Mouse (Mus musculus) heart, embryonic 15.5 days (tissue): Measurements from ENCODE around the gene Gm49395. TPM values are rescaled to one million over a fixed set of nuclear protein-coding genes. Genes with fewer than 3 reads are reported as not detected.

Experiments used
- ATAC-seq: fragments of 200-750 bp; cut with Nextera tagmentation; replicated peaks from 2 replicates; pipeline ENCODE4 v1.8.0; 2017; ENCODE audit warnings: low read depth, moderate TSS enrichment; ENCODE audit not compliant: insufficient number of reproducible peaks, insufficient read depth, low FRiP score
- H3K27ac ChIP-seq: fragments of 300-500 bp; sonication (generic); 2 replicates; pipeline ENCODE4 v1.5.1; 2015; ENCODE audit warnings: mild to moderate bottlenecking, inconsistent platforms
- H3K27me3 ChIP-seq: fragments of 300-500 bp; sonication (generic); 2 replicates; pipeline ENCODE4 v1.6.1; 2015; ENCODE audit warnings: inconsistent platforms
- H3K36me3 ChIP-seq: fragments of 300-500 bp; sonication (generic); 2 replicates; pipeline ENCODE4 v1.6.1; 2015; ENCODE audit warnings: mild to moderate bottlenecking, inconsistent platforms
- H3K4me1 ChIP-seq: fragments of 300-500 bp; sonication (generic); replicated peaks from 2 replicates; pipeline ENCODE4 v1.6.1; 2015; ENCODE audit warnings: inconsistent platforms
- H3K4me2 ChIP-seq: fragments of 300-500 bp; sonication (generic); 2 replicates; pipeline ENCODE4 v1.6.1; 2015; ENCODE audit warnings: inconsistent platforms, mild to moderate bottlenecking, moderate library complexity
- H3K4me3 ChIP-seq: fragments of 300-500 bp; sonication (generic); 2 replicates; pipeline ENCODE4 v1.5.1; 2015; ENCODE audit warnings: mild to moderate bottlenecking, inconsistent platforms
- H3K9ac ChIP-seq: fragments of 300-500 bp; sonication (generic); 2 replicates; pipeline ENCODE4 v1.6.1; 2015; ENCODE audit warnings: mild to moderate bottlenecking, inconsistent platforms
- H3K9me3 ChIP-seq: fragments of 300-500 bp; sonication (generic); replicated peaks from 2 replicates; pipeline ENCODE4 v1.6.1; 2016; ENCODE audit warnings: inconsistent platforms
- WGBS: fragments of 180-500 bp; shearing (Covaris S2); methylation state at CpG from one replicate; pipeline ENCODE4 v1.1.7; 2015; ENCODE audit warnings: mixed read lengths; 5-methylcytosine and 5-hydroxymethylcytosine counted together
- polyA plus RNA-seq: library from polyadenylated mRNA; unstranded; fragments of >200 nt; fragmentation: Nextera tagmentation; extraction: Ambion mirVana; gene quantifications from 2 replicates; pipeline ENCODE4 v1.2.1, GENCODE M21; 2015

The Gm49395 gene
- polyA plus RNA-seq, 1 experiment from 2014 or later = 8.9 TPM

GRCm38 (mm10) chr13:115050660-115051559 lies 50.8 kb downstream of the Gm49395 start:
- Histone ChIP-seq H3K36me3 (peaks cover 3% of the 10 kb centered on the region; the same call in 1 of the 2 replicates), H3K27ac (no peak overlapping the region), H3K4me3 (no peak overlapping the region), H3K4me2 (no peak overlapping the region), H3K9ac (no peak overlapping the region), H3K4me1 (peaks cover 10% of the 10 kb centered on the region), H3K27me3 (no peaks in the 10 kb centered on the region), H3K9me3 (no peaks in the 10 kb centered on the region)
- 63% methylated on average over 13 of the region's 13 CpGs for WGBS
- no peak for ATAC-seq

DNA sequence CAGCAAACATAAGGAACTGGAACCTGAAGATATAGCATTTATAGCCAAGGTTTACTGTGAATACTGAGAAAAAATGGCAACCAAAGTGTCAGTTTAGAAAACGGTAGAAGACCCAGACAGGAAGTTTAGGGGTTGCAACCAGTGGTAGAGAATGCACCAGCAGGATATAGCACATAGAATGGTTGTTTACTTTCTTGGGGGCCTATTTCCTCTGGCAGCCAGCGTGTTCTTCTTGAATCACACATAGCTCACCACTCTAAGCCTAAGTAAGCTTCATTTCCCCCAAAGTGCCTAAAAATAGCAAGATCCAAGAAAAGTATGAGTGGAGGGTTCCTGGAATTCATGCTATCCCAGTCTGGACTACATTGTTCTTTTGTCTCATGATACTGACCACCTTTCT lies 59.1 kb downstream of the Gm49395 start:
- no peaks in the 10 kb centered on the region for H3K9me3 ChIP-seq
- H3K27me3 ChIP-seq = no peaks in the 10 kb centered on the region
- no peak overlapping the region for H3K4me2 ChIP-seq
- H3K36me3 ChIP-seq = peaks cover 2% of the 10 kb centered on the region; the same call in 1 of the 2 replicates
- H3K4me1 ChIP-seq = peaks cover 4% of the 10 kb centered on the region
- H3K4me3 ChIP-seq = no peak overlapping the region
- no peak for ATAC-seq
- H3K9ac ChIP-seq = no peak overlapping the region
- 44% methylated on average over 2 of the region's 2 CpGs for WGBS
- peak overlapping the region; percentile 28; the same call in 1 of the 2 replicates for H3K27ac ChIP-seq

DNA sequence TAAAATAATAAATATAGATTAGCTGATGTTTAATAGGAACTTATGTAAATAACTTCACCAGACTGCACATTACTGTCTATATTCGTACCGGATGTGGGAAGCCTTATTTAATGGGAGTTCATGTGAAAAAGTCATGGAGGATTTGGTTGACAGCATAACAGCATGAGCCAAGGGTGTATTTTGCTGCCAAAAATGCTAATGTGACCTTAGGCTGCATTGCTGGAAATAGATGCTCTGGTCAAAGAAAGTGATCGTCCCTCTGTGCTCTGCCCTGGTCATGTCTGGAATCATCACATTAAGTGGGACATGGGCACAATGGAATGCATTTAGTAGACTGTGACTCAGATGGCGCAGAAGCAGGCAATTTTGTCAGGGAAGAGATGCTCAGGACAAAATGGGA lies 64.4 kb downstream of the Gm49395 start:
- peaks cover 3% of the 10 kb centered on the region; the same call in 1 of the 2 replicates for H3K36me3 ChIP-seq
- WGBS = 69% methylated on average over 4 of the region's 4 CpGs
- no peak overlapping the region for H3K4me3 ChIP-seq
- no peak overlapping the region for H3K4me2 ChIP-seq
- no peak overlapping the region for H3K9ac ChIP-seq
- H3K9me3 ChIP-seq = no peaks in the 10 kb centered on the region
- peaks cover 9% of the 10 kb centered on the region for H3K4me1 ChIP-seq
- no peaks in the 10 kb centered on the region for H3K27me3 ChIP-seq
- ATAC-seq = no peak
- H3K27ac ChIP-seq = no peak overlapping the region

DNA sequence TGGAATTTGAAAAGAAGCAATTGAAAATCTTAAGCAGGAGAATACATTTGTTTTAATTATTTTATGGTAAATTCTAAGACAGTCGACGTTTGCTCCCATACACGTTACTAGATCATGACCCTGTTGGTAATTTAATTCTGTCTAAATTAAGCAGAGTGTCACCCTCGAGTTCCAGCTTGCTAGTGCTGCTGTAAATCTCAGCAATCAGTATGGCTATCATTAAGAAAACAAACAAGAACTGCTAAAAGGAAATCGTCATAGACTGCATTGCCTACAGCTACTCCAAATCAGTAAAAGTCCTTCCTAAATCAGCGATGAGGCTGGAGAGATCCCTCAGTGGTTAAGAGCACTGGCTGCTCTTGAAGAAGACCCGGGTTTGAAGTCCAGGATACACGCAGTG lies 66.3 kb downstream of the Gm49395 start:
- no peak for ATAC-seq
- Histone ChIP-seq H3K9ac (no peak overlapping the region), H3K9me3 (no peaks in the 10 kb centered on the region), H3K27me3 (no peaks in the 10 kb centered on the region), H3K4me2 (no peak overlapping the region), H3K4me3 (no peak overlapping the region), H3K4me1 (peaks cover 20% of the 10 kb centered on the region), H3K27ac (no peak overlapping the region), H3K36me3 (peaks cover 3% of the 10 kb centered on the region; the same call in 1 of the 2 replicates)
- 52% methylated on average over 8 of the region's 8 CpGs for WGBS

- Histone ChIP-seq H3K27ac (no peak overlapping the region), H3K9me3 (no peaks in the 10 kb centered on the region), H3K4me3 (no peak overlapping the region), H3K27me3 (no peaks in the 10 kb centered on the region), H3K4me1 (peaks cover 22% of the 10 kb centered on the region), H3K36me3 (peaks cover 3% of the 10 kb centered on the region; the same call in 1 of the 2 replicates), H3K4me2 (no peak overlapping the region), H3K9ac (no peak overlapping the region)
- ATAC-seq = no peak
- 87% methylated on average over 2 of the region's 2 CpGs for WGBS
Observed at GRCm38 (mm10) chr13:115033135-115033534, 68.6 kb downstream of the Gm49395 start.

DNA sequence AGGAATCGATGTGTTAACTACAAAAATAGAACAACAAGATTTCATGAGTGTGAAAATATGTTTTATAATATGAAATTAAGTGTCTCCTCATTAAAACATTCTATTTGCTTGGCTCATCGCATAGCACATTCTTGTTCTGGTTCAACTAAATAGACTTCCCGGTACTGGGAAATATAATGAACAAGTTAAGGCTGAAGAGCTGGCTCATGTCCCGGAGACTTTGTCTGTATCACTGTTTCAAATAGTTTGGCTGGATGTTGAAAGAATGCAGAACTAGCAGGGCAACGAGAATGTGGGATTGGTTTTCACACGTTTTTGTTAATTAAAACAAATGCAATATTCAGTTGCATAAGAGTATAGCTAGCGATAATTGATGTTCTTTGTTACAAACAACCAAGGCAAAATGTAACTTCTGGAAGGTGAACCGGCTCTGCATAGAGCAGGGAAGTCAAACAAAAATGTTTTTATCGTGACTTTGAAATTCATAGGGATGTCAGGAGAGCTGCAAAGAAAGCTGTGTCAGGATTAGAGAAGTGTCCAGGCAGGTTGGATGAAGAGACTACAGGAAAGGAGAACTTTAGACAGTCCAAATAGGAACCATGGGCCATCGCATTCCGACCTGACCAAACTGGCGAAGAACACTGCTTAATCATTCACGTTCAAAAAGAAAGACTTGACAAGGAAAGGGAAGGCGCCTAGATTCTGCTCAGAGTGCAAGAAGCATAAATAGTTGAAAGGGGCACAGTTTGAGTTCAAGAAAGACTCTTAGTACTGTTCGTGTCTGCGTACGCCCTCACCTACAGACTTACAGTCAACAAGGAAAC lies 70.3 kb downstream of the Gm49395 start:
- H3K4me1 ChIP-seq = peaks cover 15% of the 10 kb centered on the region; the same call in 1 of the 2 replicates
- H3K9ac ChIP-seq = no peak overlapping the region
- H3K9me3 ChIP-seq = no peaks in the 10 kb centered on the region
- peaks cover 3% of the 10 kb centered on the region; the same call in 1 of the 2 replicates for H3K36me3 ChIP-seq
- H3K4me3 ChIP-seq = no peak overlapping the region
- H3K27ac ChIP-seq = peak overlapping the region; percentile 73
- no peak for ATAC-seq
- no peaks in the 10 kb centered on the region for H3K27me3 ChIP-seq
- 55% methylated on average over 17 of the region's 17 CpGs for WGBS
- H3K4me2 ChIP-seq = peak overlapping the region; percentile 13; the same call in 1 of the 2 replicates

GRCm38 (mm10) chr13:115025394-115025793 lies 76.3 kb downstream of the Gm49395 start:
- ATAC-seq = no peak
- no peak overlapping the region for H3K4me3 ChIP-seq
- peaks cover 20% of the 10 kb centered on the region for H3K4me1 ChIP-seq
- no peaks in the 10 kb centered on the region for H3K9me3 ChIP-seq
- no peak overlapping the region for H3K9ac ChIP-seq
- no peaks in the 10 kb centered on the region for H3K36me3 ChIP-seq
- 91% methylated on average over 3 of the region's 3 CpGs for WGBS
- H3K4me2 ChIP-seq = no peak overlapping the region
- no peak overlapping the region for H3K27ac ChIP-seq
- H3K27me3 ChIP-seq = no peaks in the 10 kb centered on the region

- peaks cover 27% of the 10 kb centered on the region for H3K4me1 ChIP-seq
- no peak overlapping the region for H3K4me3 ChIP-seq
- no peaks in the 10 kb centered on the region for H3K9me3 ChIP-seq
- H3K27ac ChIP-seq = peak overlapping the region; percentile 80
- ATAC-seq = peak; percentile 69
- H3K27me3 ChIP-seq = no peaks in the 10 kb centered on the region
- H3K9ac ChIP-seq = no peak overlapping the region
- 35% methylated on average over 6 of the region's 6 CpGs for WGBS
- no peaks in the 10 kb centered on the region for H3K36me3 ChIP-seq
- H3K4me2 ChIP-seq = peak overlapping the region; percentile 31
Observed at GRCm38 (mm10) chr13:115022117-115022787, 79.5 kb downstream of the Gm49395 start.

DNA sequence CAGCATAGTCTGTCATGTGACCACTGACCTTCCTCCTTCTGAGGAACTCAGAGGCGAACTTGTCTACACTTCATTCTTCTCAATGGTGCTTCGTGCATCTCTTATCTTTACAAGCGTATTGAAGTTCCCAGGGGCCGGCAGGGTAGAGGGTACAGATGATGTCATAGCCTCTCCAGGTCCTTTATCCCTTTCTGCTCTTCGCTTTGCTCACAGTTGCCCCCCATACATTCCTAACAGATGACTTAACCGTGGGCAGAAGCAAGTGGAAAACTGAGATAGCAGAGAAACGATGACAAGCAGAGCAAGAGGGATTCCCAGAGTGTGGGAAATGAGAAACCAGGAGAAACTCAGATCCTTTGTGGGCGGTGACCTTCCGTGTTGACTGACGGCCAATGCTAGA lies 80.3 kb downstream of the Gm49395 start:
- H3K27ac ChIP-seq = peak overlapping the region; percentile 80
- no peaks in the 10 kb centered on the region for H3K36me3 ChIP-seq
- no peaks in the 10 kb centered on the region for H3K27me3 ChIP-seq
- H3K4me2 ChIP-seq = peak overlapping the region; percentile 31
- H3K4me3 ChIP-seq = no peak overlapping the region
- H3K9me3 ChIP-seq = no peaks in the 10 kb centered on the region
- peak; percentile 82 for ATAC-seq
- no peak overlapping the region for H3K9ac ChIP-seq
- WGBS = 8% methylated on average over 10 of the region's 10 CpGs
- H3K4me1 ChIP-seq = peaks cover 27% of the 10 kb centered on the region

- Histone ChIP-seq H3K9me3 (no peaks in the 10 kb centered on the region), H3K4me2 (no peak overlapping the region), H3K27ac (peak overlapping the region; percentile 80), H3K4me3 (no peak overlapping the region), H3K27me3 (no peaks in the 10 kb centered on the region), H3K9ac (no peak overlapping the region), H3K4me1 (peaks cover 27% of the 10 kb centered on the region), H3K36me3 (no peaks in the 10 kb centered on the region)
- no peak for ATAC-seq
- WGBS = 77% methylated on average over 4 of the region's 4 CpGs
Observed at GRCm38 (mm10) chr13:115020727-115021126, 81.0 kb downstream of the Gm49395 start.

DNA sequence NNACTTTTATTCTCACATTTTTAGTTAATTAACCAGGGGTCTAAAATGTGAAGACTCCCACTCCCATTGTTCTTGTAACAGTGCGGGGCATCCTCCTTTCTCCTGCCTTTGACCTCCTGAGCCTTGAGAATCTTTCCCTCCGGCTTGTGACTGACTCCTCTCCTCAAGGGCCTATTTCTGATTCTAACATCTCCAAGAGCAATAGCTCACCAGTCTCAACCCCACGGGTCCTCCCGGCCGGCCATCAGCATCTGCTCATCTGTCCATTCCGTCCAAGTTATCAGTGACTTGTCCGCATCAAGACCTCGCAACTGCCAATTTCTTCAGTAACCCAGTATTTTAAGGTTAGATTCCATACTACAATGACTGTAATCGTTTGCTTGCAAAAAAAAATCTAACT lies 84.2 kb downstream of the Gm49395 start:
- Histone ChIP-seq H3K36me3 (no peaks in the 10 kb centered on the region), H3K9ac (no peak overlapping the region), H3K4me2 (no peak overlapping the region), H3K27me3 (no peaks in the 10 kb centered on the region), H3K9me3 (no peaks in the 10 kb centered on the region), H3K27ac (peak overlapping the region; percentile 39; the same call in 1 of the 2 replicates), H3K4me1 (peaks cover 36% of the 10 kb centered on the region), H3K4me3 (no peak overlapping the region)
- no peak for ATAC-seq
- WGBS = 87% methylated on average over 9 of the region's 9 CpGs
